Mouse (Mus musculus) heart, postnatal 10 days (tissue): ENCODE measurements around the gene Lrrc4. TPM values are rescaled to one million over a fixed set of nuclear protein-coding genes. Genes with fewer than 3 reads are reported as not detected.
A peak's percentile ranks its signal among the peaks of the same experiment; 100 is the strongest.

Experiments
- DNase-seq, 2 experiments: peaks; one replicate each; pipeline ENCODE4 v3.0.0; 2021
- intact Hi-C: fragments of 180-260 bp; cut with DNase I; formaldehyde crosslinking; loops from one replicate; pipeline ENCODE4 v1.15.1; 2025
- total RNA-seq, 2 experiments: library from RNA; stranded (reverse); gene quantifications; 2 replicates each; pipeline ENCODE4 v1.2.3; 2021

Lrrc4 gene
- total RNA-seq, 2 experiments from 2014 or later, result 0.42 to 0.43 TPM

- intact Hi-C loops, result no loop called here
- DNase-seq, result no peak
These were observed 3.0 kb downstream of the Lrrc4 start for GRCm38 (mm10) chr6:28828593-28828992.

DNA sequence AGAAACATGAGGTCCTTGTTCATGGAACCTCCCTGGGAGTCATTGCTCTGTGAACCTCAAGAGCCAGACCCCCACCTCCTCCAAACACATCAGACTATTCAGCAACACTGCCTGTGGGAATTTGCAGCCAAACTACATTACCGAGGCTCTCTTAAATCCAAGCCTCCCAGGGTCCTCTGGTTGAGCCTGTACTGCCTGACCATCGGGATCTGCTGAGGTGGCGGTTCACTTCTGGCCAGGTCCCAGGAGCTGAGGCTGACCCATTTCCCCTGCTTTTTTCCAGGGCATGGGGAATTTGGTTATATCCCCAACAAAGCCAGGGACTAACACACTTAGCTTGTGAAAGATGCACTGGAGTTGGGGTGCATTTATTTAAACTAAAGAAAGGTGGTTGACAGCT lies 4.0 kb downstream of the Lrrc4 start:
- DNase-seq, result no peak
- intact Hi-C loops, result no loop called here

GRCm38 (mm10) chr6:28826689-28827389 lies 4.7 kb downstream of the Lrrc4 start:
- intact Hi-C loops, result no loop called here
- DNase-seq, result no peak

DNA sequence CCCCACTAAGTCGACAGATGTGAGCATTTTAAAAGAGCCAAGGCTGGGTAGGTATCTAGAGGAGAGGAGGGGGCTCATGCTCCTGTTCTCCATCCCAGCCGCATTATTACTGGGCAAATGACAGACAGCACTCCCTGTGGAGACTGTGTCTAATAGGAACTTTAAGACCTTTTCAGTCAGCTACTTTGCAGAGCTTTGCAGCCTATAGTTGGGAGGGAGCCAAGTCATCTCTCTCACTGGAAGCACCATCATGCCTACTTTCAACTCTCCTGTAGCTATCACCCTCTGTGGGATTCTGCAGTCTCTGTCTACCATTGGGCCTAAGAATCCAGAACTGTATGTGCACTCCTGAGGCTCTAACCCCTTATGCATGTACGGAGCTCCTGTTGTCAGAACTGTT lies 5.7 kb downstream of the Lrrc4 start:
- DNase-seq, result no peak
- intact Hi-C loops, result no loop called here

DNA sequence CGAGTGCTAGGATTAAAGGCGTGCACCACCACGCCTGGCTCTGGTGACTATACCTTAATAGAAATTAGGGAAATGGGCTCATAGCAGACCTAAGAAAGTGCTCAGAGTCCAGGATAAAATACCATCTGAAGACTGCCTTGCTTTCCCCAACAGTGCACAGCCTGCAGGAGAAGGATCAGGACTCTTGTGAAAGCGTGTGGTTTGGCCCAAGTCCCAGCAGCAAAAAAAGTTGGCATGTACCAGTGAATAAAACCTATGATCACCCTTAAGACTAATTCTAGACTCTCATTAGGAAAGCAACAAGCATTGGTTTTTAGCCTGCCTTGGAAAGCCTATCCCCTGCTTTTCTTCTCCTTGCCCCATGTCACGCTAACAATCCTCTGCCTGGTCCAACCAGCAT lies 7.7 kb downstream of the Lrrc4 start:
- intact Hi-C loops, result no loop called here
- no peak for DNase-seq

DNA sequence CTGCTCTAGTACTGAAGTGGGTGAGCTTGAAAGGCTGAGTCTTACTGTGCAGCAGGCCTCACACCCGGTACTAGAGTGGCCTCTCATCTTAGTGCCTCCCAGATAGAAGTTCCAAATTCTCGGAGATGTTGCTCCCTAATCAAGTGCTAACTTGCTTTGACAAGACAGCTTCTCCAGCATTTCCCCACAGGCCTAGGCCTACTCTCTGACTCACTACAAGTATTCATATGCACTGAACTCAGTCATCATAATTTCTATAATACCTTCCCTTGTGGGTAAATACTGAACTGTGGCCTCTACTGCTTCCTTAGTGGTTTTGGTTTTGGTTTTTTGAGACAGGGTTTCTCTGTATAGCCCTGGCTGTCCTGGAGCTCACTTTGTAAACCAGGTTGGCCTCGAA lies 8.2 kb downstream of the Lrrc4 start:
- intact Hi-C loops, result no loop called here
- DNase-seq, result no peak

DNA sequence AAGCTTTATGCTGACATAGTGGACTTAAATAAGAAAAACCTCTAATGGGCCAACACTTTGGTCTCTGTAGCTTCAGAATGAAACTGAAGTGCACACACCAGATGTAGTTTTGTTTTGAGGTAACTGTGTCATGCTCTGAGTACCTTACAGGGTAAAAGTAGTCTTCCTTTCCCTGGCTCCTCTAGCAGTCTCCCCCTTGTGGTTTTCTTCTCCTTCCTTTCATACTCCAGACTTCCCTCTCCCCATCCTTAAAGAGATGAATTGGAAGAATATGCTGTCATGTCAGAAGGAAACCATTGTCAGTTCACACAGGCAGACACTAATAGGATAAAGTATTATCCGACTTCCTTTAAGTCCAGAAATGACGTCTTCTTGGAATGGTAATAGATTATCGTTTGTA lies 9.3 kb downstream of the Lrrc4 start:
- intact Hi-C loops, result no loop called here

GRCm38 (mm10) chr6:28819509-28820358 lies 11.8 kb downstream of the Lrrc4 start:
- no peak for DNase-seq
- intact Hi-C loops, result no loop called here

More for the DNA sequence above, 9.3 kb downstream of the Lrrc4 start:
- DNase-seq, result no peak

DNA sequence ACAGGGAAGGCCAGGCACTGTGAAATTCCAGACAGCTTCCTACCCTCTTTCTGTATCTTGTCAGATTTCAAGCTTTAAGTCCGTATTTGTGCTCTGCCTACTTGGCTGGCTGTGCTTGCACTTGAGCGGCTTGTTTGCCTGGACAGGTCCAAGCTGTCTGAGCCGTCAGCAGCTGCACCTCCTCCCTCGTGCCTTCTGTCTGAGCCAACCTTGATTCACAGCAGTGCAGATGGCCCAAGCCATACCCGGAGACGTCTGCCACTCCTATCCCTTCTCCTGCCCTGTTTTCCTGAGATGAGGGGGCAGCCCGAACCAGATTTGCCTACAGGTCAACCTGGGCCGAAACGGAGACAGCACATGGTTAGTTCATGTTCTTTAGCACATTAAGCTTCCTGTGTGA lies 14.5 kb downstream of the Lrrc4 start:
- intact Hi-C loops, result no loop called here
- peak; percentile 30 to 37 for DNase-seq

- no peak for DNase-seq
- intact Hi-C loops, result no loop called here
These were observed 16.7 kb downstream of the Lrrc4 start for GRCm38 (mm10) chr6:28814895-28815294.

GRCm38 (mm10) chr6:28813057-28813456 lies 18.5 kb downstream of the Lrrc4 start:
- DNase-seq, result no peak
- intact Hi-C loops, result no loop called here

DNA sequence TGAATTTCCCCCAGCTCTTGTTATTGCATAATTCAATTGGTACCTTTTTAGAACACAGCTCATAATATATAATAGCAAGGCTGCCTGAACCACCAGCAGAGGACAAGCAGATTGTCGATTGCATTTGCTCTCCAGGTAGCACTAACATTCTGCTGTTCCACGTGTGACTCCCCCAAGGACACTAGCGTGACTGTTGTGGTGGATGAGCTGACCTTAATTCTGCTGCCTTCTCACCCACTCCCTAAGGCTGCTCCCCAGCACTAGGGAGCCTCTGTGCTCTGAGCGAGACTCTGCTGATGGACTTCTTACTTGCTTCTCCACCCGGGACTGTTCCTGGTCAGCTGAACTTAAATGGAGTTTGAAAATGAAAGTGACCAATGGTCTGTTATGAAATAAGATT lies 26.8 kb downstream of the Lrrc4 start:
- DNase-seq, result no peak
- intact Hi-C loops, result no loop called here

GRCm38 (mm10) chr6:28803678-28804279 lies 27.8 kb downstream of the Lrrc4 start:
- intact Hi-C loops, result no loop called here
- no peak for DNase-seq

- intact Hi-C loops, result no loop called here
- DNase-seq, result no peak
These were observed 30.6 kb downstream of the Lrrc4 start for GRCm38 (mm10) chr6:28800976-28801375.

DNA sequence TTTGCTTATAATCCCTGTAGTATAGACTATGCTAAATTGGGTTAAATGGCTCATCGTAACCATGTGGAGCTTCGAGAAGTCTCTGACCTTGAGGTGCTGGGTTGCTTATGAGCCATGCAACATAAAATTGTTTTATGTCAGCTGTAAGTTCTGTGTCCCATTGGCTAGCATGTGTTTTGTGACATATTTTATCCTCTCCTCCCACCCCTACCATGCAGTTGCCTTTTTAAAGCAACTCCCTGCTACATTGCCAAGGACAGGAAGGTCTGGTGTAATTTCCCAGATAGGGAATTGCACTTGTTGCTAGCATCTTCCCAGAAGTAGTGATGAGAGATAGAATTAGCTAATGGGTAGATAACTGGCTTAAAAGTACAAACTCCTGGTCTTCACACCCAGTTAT lies 31.7 kb downstream of the Lrrc4 start:
- no peak for DNase-seq
- intact Hi-C loops, result no loop called here

DNA sequence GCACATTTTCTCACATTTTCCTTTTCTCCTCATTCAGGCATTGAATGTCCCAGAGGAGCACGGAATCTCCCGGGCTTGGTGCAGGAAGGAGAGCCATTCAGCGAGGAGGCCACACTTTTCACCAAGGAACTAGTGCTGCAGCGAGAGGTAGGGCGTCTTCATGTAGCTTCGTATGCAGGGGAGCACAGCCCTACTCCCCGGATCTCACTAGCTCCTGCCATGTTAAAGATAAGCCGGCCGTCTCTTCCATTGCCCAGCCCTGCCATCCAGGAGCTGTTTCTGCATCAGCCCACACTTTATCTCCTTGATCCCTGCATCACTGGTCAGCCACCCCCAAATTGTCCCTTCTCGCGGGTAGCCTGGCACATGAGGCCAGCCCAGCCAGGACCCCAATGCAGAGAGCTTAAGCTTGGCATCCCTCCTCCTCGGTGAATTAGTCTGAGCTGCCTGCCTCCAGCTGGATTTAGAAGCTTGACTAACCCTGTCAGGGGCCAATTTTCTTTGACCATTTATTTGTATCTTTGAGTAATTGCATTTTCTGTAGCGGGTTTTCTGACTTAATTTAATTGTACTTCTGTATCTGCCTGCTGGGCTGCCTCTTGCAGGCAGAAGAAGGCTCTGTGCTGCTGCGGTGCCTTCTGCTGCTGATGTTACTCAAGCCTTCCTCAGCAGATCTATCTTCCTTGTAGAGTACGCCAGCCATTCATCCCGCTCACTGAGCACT lies 35.6 kb downstream of the Lrrc4 start:
- DNase-seq, result no peak
- intact Hi-C loops, result no loop called here

DNA sequence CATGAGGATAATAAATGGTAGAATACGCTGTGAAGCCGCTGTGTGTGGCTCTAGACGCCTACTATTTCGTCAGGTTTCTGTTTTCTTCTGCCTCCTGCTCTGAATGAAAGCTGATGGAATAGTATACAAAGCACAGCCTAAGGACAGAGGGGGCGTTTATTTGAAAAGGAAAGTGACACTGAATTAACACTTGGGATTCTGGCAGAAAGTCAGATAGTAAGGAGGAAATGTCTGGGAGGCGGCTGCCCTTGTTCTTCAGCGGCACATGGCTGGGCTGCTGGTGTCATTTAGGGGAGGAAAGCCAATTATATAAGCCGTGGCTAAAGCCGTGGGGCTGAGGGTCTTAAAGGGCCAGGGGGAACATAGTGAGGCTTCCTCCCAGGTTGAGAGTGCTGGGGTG lies 36.2 kb downstream of the Lrrc4 start:
- DNase-seq, result no peak
- intact Hi-C loops, result no loop called here

GRCm38 (mm10) chr6:28791809-28792208 lies 39.7 kb downstream of the Lrrc4 start:
- intact Hi-C loops, result no loop called here
- DNase-seq, result no peak

- DNase-seq, result no peak
- intact Hi-C loops, result no loop called here
These were observed 40.4 kb downstream of the Lrrc4 start for GRCm38 (mm10) chr6:28791183-28791582.

GRCm38 (mm10) chr6:28789685-28790084 lies 41.9 kb downstream of the Lrrc4 start:
- no peak for DNase-seq
- intact Hi-C loops, result no loop called here

GRCm38 (mm10) chr6:28787133-28787532 lies 44.4 kb downstream of the Lrrc4 start:
- no peak for DNase-seq
- intact Hi-C loops, result no loop called here
